Mouse (Mus musculus) hindbrain, postnatal 0 days (tissue): Measurements from ENCODE around the gene Iqgap1. TPM values are rescaled to one million over a fixed set of nuclear protein-coding genes. Genes with fewer than 3 reads are reported as not detected.

ENCODE experiments used
- ATAC-seq: fragments of 200-750 bp; cut with Nextera tagmentation; 2 replicates; pipeline ENCODE4 v1.8.0; 2017; ENCODE audit warnings: mild to moderate bottlenecking, moderate TSS enrichment, moderate library complexity
- DNase-seq: peaks from one replicate; pipeline ENCODE4 v3.0.0-alpha.2; 2015; ENCODE audit warnings: low spot score
- H3K27ac ChIP-seq: fragments of 300-500 bp; sonication (generic); 2 replicates; pipeline ENCODE4 v1.5.1; 2014; ENCODE audit warnings: mild to moderate bottlenecking
- H3K27me3 ChIP-seq: fragments of 300-500 bp; sonication (generic); 2 replicates; pipeline ENCODE4 v1.6.1; 2014; ENCODE audit warnings: low read length, mixed read lengths; ENCODE audit not compliant: insufficient read depth
- H3K36me3 ChIP-seq: fragments of 300-500 bp; sonication (generic); 2 replicates; pipeline ENCODE4 v1.6.1; 2014; ENCODE audit warnings: low read length, mixed read lengths; ENCODE audit not compliant: insufficient read depth
- H3K4me1 ChIP-seq: fragments of 300-500 bp; sonication (generic); 2 replicates; pipeline ENCODE4 v1.6.1; 2014; ENCODE audit warnings: antibody characterized with exemption, low read length, mixed read lengths; ENCODE audit not compliant: insufficient read depth
- H3K4me2 ChIP-seq: fragments of 300-500 bp; sonication (generic); 2 replicates; pipeline ENCODE4 v1.6.1; 2014; ENCODE audit warnings: low read depth, mild to moderate bottlenecking, low read length, moderate library complexity, mixed read lengths
- H3K4me3 ChIP-seq: fragments of 300-500 bp; sonication (generic); 2 replicates; pipeline ENCODE4 v1.5.1; 2014; ENCODE audit warnings: low read length
- H3K9ac ChIP-seq: fragments of 300-500 bp; sonication (generic); replicated peaks from 2 replicates; pipeline ENCODE4 v1.6.1; 2014; ENCODE audit warnings: mild to moderate bottlenecking, low read length, moderate library complexity, mixed read lengths
- H3K9me3 ChIP-seq: fragments of 300-500 bp; sonication (generic); 2 replicates; pipeline ENCODE4 v1.6.1; 2016; ENCODE audit warnings: low read length, mixed read lengths
- CTCF ChIP-seq: IDR thresholded peaks from 2 replicates; pipeline ENCODE4 v1.5.1; 2016; ENCODE audit warnings: antibody characterized with exemption, control low read depth, low read depth
- WGBS: fragments of 180-500 bp; shearing (Covaris S2); extraction: QIAGEN DNeasy Blood & Tissue Kit; methylation state at CpG from one replicate; pipeline ENCODE4 v1.1.7; 2014; 5-methylcytosine and 5-hydroxymethylcytosine counted together
- polyA plus RNA-seq: library from polyadenylated mRNA; unstranded; fragments of >200 nt; fragmentation: Nextera tagmentation; extraction: Ambion mirVana; gene quantifications from 2 replicates; pipeline ENCODE4 v1.2.1, GENCODE M21; 2015
- total RNA-seq: library from RNA; depleted of rRNA; stranded (reverse); fragments of >200 nt; gene quantifications from 2 replicates; pipeline ENCODE4 v1.2.3, GENCODE M21; 2014

Gene Iqgap1
- total and polyA plus RNA-seq, 2 experiments from 2014 or later, result 15.7 to 29.4 TPM

DNA sequence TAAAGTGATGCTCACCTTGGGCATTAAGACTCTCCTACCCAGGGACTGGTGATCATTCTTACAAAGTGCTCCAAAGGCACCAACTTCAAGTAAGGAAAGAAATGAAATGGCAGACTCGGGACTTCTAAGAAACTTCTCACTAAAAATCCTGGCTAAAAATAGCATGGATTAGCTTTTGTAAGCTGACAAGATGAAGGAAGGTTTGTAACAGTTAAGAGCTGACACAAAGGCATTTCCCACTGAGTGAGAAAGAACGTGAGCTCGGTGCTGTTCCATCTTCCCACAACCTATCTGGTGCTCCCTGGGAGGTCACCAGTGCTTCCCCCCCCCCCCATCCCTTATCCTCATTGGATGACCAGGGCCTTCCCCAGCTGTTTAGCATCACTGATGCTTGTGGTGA, 80.0 kb downstream of the Iqgap1 start:
- H3K27me3 ChIP-seq, result no peaks in the 10 kb centered on the region
- no peak overlapping the region for H3K9ac ChIP-seq
- no peaks in the 10 kb centered on the region for H3K9me3 ChIP-seq
- 0 out of 2 replicates have a peak overlapping the region, but pooled peaks have one; percentile 36 for H3K27ac ChIP-seq
- no peak for ATAC-seq
- no peak for TF ChIP-seq CTCF
- H3K4me2 ChIP-seq, result no peak overlapping the region
- H3K4me3 ChIP-seq, result no peak overlapping the region
- H3K4me1 ChIP-seq, result 0 out of 2 replicates have a peak, but pooled peaks cover 6% of the 10 kb centered on the region
- WGBS, result 13% methylated on average over 3 of the region's 3 CpGs
- no peak for DNase-seq
- peaks cover 51% of the 10 kb centered on the region for H3K36me3 ChIP-seq

DNA sequence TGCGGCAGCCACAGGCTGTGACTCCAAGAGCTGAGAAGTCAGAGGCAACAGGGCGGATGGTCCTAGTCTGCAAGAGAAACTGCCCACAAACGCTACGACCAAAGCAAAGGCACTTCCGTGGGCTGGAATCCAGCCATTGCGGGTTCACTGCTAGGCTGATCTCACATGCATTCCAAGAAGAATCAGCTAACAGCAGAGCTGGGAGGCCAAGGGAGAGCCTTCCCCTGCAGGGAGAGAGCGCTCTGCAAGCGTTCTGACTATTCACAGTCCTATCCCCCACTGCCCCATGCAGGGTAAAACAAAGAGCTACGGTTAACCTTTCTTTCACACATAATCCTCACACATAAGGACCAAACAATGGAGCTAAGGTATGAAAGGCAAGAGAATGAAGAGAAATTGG, 80.5 kb downstream of the Iqgap1 start:
- peak overlapping the region; percentile 36; the same call in 1 of the 2 replicates for H3K27ac ChIP-seq
- TF ChIP-seq CTCF, result no peak
- no peaks in the 10 kb centered on the region for H3K9me3 ChIP-seq
- ATAC-seq, result no peak
- H3K4me1 ChIP-seq, result 0 out of 2 replicates have a peak, but pooled peaks cover 6% of the 10 kb centered on the region
- WGBS, result 16% methylated on average over 9 of the region's 9 CpGs
- H3K9ac ChIP-seq, result no peak overlapping the region
- no peaks in the 10 kb centered on the region for H3K27me3 ChIP-seq
- peaks cover 47% of the 10 kb centered on the region; the same call in 1 of the 2 replicates for H3K36me3 ChIP-seq
- no peak overlapping the region for H3K4me3 ChIP-seq
- peak; percentile 31 for DNase-seq
- H3K4me2 ChIP-seq, result no peak overlapping the region

DNA sequence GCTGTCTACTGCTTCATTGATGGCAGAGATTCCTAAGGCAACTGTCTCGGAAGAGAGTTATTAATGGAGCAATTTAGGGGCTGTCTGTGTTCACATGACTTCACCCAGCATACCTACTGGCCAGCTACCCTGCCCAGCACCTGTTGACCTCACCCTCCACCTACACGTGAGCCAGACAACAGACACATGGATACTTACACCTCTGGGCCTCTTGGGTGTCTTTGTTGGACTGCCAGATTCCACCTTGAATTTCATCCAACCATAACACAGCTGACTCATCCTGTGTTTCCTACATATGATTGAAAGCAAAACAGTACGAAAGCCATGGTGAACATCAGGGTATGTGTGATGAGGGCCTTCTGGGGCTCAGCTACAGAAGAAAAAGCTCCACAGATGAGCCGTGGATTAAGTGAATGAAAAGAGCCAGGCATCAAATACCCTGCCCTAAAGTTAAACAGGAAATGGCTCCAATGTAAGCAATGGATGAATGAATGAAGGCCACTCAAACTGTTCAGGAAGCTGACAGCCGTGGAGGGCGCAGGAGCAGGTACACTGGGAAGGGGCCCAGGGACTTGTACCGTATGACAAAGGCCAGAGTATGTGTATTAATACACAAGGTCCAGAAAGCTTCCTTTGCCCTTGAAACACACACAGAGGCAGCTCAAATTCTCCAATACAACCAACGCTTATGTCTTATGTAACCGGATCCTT, 81.7 kb downstream of the Iqgap1 start:
- H3K27me3 ChIP-seq, result no peaks in the 10 kb centered on the region
- no peak overlapping the region for H3K4me3 ChIP-seq
- TF ChIP-seq CTCF, result no peak
- peaks cover 45% of the 10 kb centered on the region; the same call in 1 of the 2 replicates for H3K36me3 ChIP-seq
- ATAC-seq (no peak), DNase-seq (no peak)
- no peak overlapping the region for H3K4me2 ChIP-seq
- 79% methylated on average over 9 of the region's 9 CpGs for WGBS
- H3K4me1 ChIP-seq, result 0 out of 2 replicates have a peak, but pooled peaks cover 6% of the 10 kb centered on the region
- H3K9ac ChIP-seq, result no peak overlapping the region
- H3K27ac ChIP-seq, result no peak overlapping the region
- H3K9me3 ChIP-seq, result no peaks in the 10 kb centered on the region

DNA sequence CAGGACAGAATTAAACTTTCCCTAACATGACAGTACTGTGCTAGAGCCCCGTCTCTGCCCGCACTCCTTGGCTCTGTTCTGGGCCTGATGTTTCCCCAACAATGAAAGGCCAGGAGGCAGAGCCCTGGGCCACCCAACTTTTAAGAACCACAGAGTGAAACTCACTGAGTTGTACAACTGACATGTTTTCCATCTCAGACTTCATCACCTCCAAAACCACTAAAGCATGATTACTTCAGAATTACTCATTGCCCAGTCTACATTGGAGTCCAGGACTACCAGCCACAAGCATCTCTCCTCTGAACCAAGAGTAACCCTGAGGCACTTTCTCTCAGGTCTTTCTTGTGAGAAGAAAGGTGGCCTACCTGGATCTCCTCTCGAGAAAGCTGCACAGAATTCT, 83.1 kb downstream of the Iqgap1 start:
- H3K27ac ChIP-seq, result no peak overlapping the region
- no peak for DNase-seq
- H3K4me2 ChIP-seq, result no peak overlapping the region
- H3K4me1 ChIP-seq, result 0 out of 2 replicates have a peak, but pooled peaks cover 6% of the 10 kb centered on the region
- no peak overlapping the region for H3K9ac ChIP-seq
- WGBS, result 87% methylated on average over 3 of the region's 3 CpGs
- no peak for TF ChIP-seq CTCF
- no peak for ATAC-seq
- no peaks in the 10 kb centered on the region for H3K27me3 ChIP-seq
- H3K36me3 ChIP-seq, result peaks cover 46% of the 10 kb centered on the region; the same call in 1 of the 2 replicates
- no peak overlapping the region for H3K4me3 ChIP-seq
- H3K9me3 ChIP-seq, result no peaks in the 10 kb centered on the region

DNA sequence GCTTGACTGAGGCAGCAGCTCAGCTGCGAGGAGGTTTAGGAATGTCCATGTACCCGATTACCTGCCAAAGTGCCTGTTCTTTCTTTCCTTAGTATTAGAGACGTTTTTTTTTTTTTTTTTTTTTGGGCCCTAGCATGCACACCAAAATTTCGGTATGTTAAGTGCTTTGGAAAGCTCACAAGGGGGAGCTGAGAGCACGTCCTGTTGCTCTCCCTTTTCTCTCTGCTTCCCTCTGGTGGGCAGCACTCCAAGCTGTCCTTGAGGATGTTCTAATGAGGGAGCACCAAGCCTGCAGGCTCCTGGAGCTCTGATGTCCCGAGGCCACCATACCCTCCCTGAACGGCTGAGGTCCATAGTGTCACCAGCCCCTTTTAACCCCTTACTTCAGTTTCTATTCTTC, 84.8 kb downstream of the Iqgap1 start:
- no peak overlapping the region for H3K27ac ChIP-seq
- 0 out of 2 replicates have a peak, but pooled peaks cover 6% of the 10 kb centered on the region for H3K4me1 ChIP-seq
- H3K27me3 ChIP-seq, result no peaks in the 10 kb centered on the region
- H3K4me3 ChIP-seq, result no peak overlapping the region
- no peaks in the 10 kb centered on the region for H3K9me3 ChIP-seq
- H3K4me2 ChIP-seq, result no peak overlapping the region
- peak; percentile 63; the same call in 1 of the 2 replicates for ATAC-seq
- peak; percentile 89 for DNase-seq
- TF ChIP-seq CTCF, result peak; percentile 90
- 28% methylated on average over 7 of the region's 7 CpGs for WGBS
- H3K36me3 ChIP-seq, result peaks cover 56% of the 10 kb centered on the region; the same call in 1 of the 2 replicates
- no peak overlapping the region for H3K9ac ChIP-seq

DNA sequence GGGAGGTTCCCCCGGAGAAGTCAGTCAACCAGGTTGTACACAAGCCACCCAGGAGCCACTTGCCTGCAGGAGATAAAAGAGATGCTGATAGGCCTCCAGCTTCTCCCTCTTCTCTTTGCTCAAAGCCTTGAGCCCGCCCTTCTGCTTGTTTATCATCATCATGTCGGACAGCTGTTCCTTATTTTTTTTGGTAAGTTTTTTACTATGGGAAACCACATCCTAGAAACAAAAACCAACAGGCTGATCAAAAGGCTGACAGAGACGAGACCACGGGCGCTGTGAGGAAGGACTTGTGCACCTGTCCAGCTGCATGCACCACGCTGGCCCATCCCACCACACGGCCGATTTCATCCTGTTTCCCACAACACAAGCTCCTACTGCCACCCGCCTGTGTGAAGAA, 89.6 kb downstream of the Iqgap1 start:
- TF ChIP-seq CTCF, result no peak
- DNase-seq, result no peak
- WGBS, result 88% methylated on average over 10 of the region's 10 CpGs
- no peaks in the 10 kb centered on the region for H3K27me3 ChIP-seq
- H3K4me3 ChIP-seq, result no peak overlapping the region
- no peak overlapping the region for H3K9ac ChIP-seq
- ATAC-seq, result no peak
- no peaks in the 10 kb centered on the region for H3K4me1 ChIP-seq
- H3K27ac ChIP-seq, result no peak overlapping the region
- H3K4me2 ChIP-seq, result no peak overlapping the region
- H3K9me3 ChIP-seq, result no peaks in the 10 kb centered on the region
- H3K36me3 ChIP-seq, result peaks cover 60% of the 10 kb centered on the region; the same call in 1 of the 2 replicates

DNA sequence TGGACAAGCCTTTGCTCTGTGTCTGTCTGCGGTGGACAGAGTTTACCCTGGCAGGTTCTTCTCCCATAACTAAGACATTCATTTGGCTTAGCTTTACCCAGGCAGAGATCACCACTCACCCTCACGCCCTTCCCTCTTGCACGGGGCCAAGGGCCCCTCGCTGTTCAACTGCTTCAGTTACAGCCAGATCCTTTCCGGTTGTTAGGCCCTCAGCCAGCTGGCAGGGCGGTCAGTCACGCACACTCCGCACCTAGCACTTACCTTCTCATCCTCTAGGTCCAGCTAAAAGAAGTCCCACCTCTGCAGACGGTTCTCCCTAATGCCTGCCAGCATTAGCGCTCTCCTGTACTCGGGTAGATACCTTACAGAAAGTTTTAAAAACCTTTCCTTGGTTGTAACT, 92.8 kb downstream of the Iqgap1 start:
- ATAC-seq (no peak), DNase-seq (no peak)
- H3K27ac ChIP-seq, result no peak overlapping the region
- H3K27me3 ChIP-seq, result no peaks in the 10 kb centered on the region
- H3K4me2 ChIP-seq, result no peak overlapping the region
- no peaks in the 10 kb centered on the region for H3K9me3 ChIP-seq
- WGBS, result 69% methylated on average over 11 of the region's 11 CpGs
- H3K36me3 ChIP-seq, result peaks cover 55% of the 10 kb centered on the region; the same call in 1 of the 2 replicates
- TF ChIP-seq CTCF, result no peak
- no peaks in the 10 kb centered on the region for H3K4me1 ChIP-seq
- H3K9ac ChIP-seq, result no peak overlapping the region
- H3K4me3 ChIP-seq, result no peak overlapping the region
